Mouse (Mus musculus): ENCODE data around the gene Syne3.

GRCm38 (mm10) chr12:105044775-105045174 is 35.2 kb upstream of the Syne3 start:
- TF ChIP-seq CTCF (IDR thresholded peaks at IDR 0.05; ENCODE audit: control insufficient read depth, insufficient read depth, insufficient replicate concordance, low read depth, low read length) (no peak), POLR2A (IDR thresholded peaks at IDR 0.05; ENCODE audit: control insufficient read depth, low read depth, low read length) (peak; percentile 28; the same call in 1 of the 2 replicates)
